Mouse (Mus musculus): ENCODE results near the gene Tom1.
A peak's percentile ranks its signal among the peaks of the same experiment; 100 is the strongest.

Gene Tom1

DNA sequence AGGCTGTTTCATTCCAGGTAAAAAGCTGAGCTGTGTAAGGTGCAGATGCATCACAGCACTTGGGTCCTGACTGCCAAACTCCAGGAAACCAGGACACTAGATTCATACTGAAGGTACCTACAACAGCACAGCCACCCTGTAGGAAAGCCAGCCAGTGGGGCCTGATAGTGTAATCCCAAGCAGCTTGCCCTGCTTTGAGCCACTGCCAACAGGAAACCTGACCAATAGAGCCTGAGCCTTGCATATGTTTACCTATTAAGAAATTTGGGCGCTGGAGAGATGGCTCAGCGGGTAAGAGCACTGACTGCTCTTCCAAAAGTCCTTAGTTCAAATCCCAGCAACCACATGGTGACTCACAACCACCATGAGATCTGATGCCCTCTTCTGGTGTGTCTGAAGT lies 8.7 kb downstream of the Tom1 start:
- no peak for DNase-seq (ENCODE audit: low spot score)

DNA sequence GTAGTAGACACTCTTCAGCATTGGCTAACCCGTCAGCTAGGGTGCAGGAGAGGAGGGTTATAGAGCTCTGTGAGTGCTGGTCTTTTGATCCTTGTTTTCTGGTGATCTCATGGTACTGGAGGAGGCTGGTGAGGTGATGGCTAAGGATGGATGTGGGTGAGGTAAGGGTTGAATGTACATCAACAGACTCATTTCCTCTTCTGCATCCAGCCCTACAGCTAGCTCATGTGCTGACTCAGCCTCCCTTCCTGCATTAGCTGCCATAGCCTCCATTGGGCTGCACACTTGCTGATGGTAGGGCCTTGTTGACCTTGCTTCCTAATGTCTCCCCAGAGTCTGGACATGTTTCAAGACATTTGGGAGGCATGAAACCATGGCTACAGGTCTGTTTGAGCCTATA lies 9.5 kb downstream of the Tom1 start:
- no peak for DNase-seq (ENCODE audit: low spot score)

DNA sequence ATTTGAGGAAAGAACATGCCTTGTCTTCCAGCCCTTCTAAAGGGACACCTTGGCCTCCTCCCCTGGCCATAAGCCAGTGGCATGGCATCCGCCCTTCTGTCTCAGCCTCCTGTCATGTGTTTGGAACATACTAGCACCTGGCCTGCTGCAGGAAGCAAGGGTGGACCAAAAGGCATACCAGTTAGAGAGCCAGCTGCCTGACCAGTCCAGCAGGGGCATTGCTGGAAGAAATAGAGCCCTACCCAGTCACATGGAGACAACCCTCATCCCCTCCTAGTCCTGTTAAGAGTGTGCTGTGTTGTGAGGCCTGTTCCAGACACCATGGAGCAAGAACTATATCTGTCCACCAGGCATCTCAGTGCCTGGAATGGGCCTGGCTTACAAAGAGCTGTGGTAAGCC lies 12.8 kb downstream of the Tom1 start:
- DNase-seq (ENCODE audit: low spot score) = no peak

DNA sequence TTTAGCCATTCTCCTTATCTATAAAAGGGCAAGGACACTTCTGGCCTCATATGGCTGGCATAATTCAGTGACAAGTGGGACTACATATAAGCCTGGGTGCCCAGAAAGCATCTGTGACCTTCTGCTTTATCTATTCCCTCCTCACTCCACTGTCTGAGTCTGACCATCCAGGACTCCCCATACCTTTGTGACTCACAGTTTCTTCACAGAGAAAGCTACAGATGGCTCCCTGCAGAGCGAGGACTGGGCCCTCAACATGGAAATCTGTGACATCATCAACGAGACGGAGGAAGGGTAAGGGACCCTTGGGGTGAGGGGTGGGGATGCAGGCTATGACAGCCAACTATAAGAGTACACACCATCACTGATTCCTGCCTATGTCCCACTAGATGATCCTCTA lies 14.3 kb downstream of the Tom1 start:
- no peak for DNase-seq (ENCODE audit: low spot score)

GRCm38 (mm10) chr8:75053342-75053741 lies 19.8 kb downstream of the Tom1 start:
- DNase-seq (ENCODE audit: low spot score) = no peak

- DNase-seq (ENCODE audit: low spot score) = no peak
These were observed 22.2 kb downstream of the Tom1 start for GRCm38 (mm10) chr8:75055673-75056072.

GRCm38 (mm10) chr8:75060022-75060421 lies 26.5 kb downstream of the Tom1 start:
- no peak for DNase-seq (ENCODE audit: low spot score)

GRCm38 (mm10) chr8:75060815-75061214 lies 27.3 kb downstream of the Tom1 start:
- no peak for DNase-seq (ENCODE audit: low spot score)

DNA sequence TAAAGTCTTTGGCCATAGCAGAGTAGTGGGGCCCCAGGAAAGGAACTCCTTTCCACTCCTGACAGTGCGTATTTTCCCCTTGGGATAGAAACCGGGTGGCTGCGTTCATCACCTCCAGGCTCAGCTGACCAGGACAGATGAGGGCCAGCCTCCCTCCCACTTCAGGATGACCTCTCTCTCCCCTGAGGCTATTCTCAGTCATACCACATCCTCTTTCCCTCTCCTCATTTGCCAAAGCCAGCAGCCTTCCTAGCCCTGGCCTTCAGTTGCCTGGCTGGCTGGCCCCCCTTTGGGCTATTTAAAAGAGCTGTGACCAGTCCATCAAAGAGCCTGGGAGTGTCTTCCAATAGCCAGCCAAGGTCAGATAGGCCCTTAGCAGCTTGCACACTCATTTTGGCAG lies 29.8 kb downstream of the Tom1 start:
- DNase-seq (ENCODE audit: low spot score) = peak; percentile 12

GRCm38 (mm10) chr8:75064790-75065189 lies 31.3 kb downstream of the Tom1 start:
- no peak for DNase-seq (ENCODE audit: low spot score)

GRCm38 (mm10) chr8:75067287-75067686 lies 33.8 kb downstream of the Tom1 start:
- no peak for DNase-seq (ENCODE audit: low spot score)

- DNase-seq (ENCODE audit: low spot score) = no peak
These were observed 36.8 kb downstream of the Tom1 start for GRCm38 (mm10) chr8:75070297-75070696.

- peak; percentile 93 for DNase-seq (ENCODE audit: low spot score)
These were observed 38.3 kb downstream of the Tom1 start for GRCm38 (mm10) chr8:75071627-75072346.

GRCm38 (mm10) chr8:75074876-75075275 lies 41.4 kb downstream of the Tom1 start:
- no peak for DNase-seq (ENCODE audit: low spot score)

DNA sequence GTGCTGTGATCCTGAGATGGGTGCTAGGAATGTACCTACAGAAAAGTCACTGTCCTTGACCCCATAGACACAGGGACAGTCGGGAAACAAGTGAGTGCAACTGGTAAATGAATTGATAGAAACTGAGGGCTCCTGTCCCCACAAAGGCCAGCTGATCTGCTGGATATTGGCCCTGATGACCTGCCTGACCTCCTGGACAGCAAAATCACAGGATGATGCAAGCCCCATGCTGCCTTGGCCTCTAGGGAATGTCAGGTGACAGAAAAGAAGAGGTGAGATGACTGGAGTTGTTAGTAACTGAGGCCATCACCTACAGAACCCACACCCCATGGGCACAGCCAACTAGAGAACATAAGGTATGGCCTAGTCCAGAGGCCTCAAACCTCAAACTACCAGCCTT lies 44.7 kb downstream of the Tom1 start:
- no peak for DNase-seq (ENCODE audit: low spot score)

GRCm38 (mm10) chr8:75078851-75079250 lies 45.3 kb downstream of the Tom1 start:
- DNase-seq (ENCODE audit: low spot score) = no peak

DNA sequence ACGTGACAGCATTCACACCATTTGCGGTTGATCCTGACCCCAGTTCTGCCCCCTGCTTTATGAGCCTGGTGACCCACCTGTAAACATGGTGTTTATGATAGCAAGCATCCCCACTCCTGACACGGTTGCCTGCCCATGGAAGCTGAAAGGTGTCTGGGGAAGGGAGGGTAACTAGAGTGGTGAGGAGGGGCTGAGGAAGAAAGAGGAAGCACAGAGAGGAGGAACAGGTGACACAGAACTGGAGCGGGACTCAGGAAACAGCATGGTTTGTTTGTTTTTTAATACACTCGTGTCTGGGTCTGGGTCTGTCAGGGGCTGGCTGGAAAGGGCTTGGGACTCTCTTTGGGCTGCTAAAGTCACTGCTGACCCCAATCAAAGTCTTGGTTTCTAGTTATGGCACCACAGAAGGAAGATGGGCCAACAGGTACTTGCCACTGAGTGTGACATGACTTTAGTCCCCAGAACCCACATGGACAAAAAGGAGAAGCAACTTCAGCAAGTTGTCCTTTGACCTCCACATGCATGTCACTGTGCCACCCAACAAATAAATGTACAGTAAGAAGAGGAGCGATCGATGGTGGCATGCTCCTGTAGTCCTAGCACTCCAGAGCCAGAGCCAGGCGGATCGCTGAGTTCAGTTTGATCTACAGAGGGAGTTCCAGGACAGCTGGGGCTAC lies 48.0 kb downstream of the Tom1 start:
- DNase-seq (ENCODE audit: low spot score) = no peak

DNA sequence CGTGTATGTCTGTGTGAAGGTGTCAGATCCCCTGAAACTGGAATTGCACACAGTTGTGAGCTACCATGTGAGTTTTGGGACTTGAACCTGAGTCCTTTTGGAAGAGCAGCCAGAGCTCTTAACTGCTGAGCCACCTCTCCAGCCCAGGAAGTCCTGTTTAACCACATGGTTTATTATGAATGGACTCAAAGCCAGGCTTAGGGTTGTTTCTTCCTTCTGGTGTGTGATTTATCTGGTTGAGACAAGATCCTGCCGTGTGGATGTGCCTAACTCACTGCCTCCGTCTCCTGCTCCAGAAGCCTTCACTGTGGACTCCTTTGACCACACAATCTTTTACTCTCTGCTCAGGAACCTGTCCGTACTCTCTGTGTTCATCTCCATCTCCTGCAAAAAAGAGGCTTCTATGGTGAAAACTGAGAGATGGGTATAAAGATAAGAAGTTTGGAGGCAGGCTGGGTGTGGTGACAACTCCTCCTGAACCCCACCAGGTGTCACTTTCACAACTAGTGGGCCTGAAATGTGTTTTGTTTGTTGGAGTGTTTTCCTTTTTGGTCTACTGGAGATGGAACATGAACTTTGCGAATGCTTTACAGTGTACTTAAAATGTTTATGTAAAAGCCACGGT lies 48.8 kb downstream of the Tom1 start:
- no peak for DNase-seq (ENCODE audit: low spot score)

DNA sequence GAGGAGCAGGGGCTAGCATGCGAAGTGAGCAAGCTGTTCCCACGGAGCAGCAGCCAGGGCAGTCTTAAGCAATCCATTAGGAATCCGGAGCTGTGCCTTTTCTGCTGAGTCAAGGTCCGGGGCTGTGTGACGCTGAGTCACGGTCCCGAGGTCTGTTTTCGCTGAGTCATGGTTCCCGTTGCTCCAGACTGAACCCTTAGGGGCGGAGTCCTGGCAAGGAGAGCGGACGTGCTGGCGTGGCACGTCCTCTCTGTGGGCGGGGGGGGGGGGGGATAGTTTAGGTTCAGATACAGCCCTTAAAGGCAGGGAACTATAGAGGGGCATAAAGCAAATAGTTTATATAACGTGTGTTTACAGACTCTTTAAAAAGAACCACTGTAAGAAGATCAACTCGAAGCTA lies 50.3 kb downstream of the Tom1 start:
- DNase-seq (ENCODE audit: low spot score) = peak; percentile 97

- no peak for DNase-seq (ENCODE audit: low spot score)
These were observed 51.0 kb downstream of the Tom1 start for GRCm38 (mm10) chr8:75084382-75085064.

DNA sequence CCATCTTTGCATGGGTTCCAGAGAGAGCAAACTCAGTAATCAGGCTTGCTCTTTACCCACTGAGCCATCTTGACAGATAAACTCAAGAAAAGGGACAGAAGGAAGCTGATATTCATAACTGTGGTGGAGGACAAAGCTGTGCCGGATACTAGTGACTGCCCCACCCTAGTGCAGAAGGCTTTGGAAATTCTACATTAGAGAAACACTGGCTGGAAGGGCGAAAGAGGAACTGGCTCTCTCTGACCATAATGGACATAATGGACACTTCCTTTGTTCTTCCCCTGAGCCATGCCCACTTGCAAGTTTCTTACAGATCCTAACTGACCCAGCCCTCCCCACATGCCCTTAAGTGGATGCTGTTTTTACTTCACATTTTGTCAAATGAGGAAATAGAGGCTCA lies 52.5 kb downstream of the Tom1 start:
- DNase-seq (ENCODE audit: low spot score) = no peak

DNA sequence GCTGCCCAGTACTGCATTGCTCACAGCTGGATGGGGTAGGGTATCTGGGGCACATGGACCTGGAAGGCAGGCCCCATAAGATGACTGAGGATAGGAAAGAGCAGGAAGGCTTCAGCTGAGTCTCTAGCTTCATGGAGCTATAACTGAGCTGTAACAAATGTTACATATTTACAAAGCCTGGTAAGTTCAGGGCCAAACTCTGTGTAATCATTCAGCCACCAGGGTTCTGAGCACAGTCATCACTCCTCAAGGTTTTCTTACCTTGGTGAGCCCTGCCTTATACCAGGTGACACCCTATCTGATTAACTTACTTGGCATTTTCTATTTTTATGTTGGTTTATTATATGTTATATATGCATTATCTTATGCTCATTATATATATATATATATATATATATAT lies 53.6 kb downstream of the Tom1 start:
- no peak for DNase-seq (ENCODE audit: low spot score)
